20 mouse cellular contexts compared by ENCODE assay signal in genomic region chr5:74648216-74648615, GRCm38 (mm10). TPM values are rescaled to one million over a fixed set of nuclear protein-coding genes. Genes with fewer than 3 reads are reported as not detected.
DNase-seq lines count a peak whose midpoint lies in the region; ATAC-seq lines count a peak whose summit lies in the region.
"Had no signal": no experiment of that assay in that cellular context is flagged by ENCODE, and none has a peak within 500 bp of the region (broad histone marks: within the 10 kb centered on the region; RNA-seq: fewer than 3 reads in every experiment).

No protein-coding gene starts in this region.

- H3K4me1 ChIP-seq in erythroblast, embryonic 14.5 days (ENCODE audit: control insufficient read depth): no peaks in the 10 kb centered on the region
- no peaks in the 10 kb centered on the region for H3K4me1 ChIP-seq in liver, embryonic 13.5 days (replicated peaks)
- peaks cover 7% of the 10 kb centered on the region; the same call in 1 of the 2 replicates for H3K4me1 ChIP-seq in liver, embryonic 12.5 days
- H3K4me1 ChIP-seq in liver, embryonic 16.5 days (ENCODE audit: control insufficient read depth, low read depth, low read length): no peaks in the 10 kb centered on the region
- H3K4me1 ChIP-seq: forebrain, embryonic 12.5 days; forebrain, embryonic 15.5 days; hindbrain, embryonic 12.5 days had no signal

- H3K27ac ChIP-seq in liver, embryonic 13.5 days: no peak overlapping the region
- no peak overlapping the region for H3K27ac ChIP-seq in liver, embryonic 12.5 days
- peak overlapping the region; percentile 75 for H3K27ac ChIP-seq in liver, embryonic 16.5 days (ENCODE audit: low read length)
- H3K27ac ChIP-seq: forebrain, embryonic 12.5 days; forebrain, embryonic 15.5 days; hindbrain, embryonic 12.5 days; hindbrain, embryonic 15.5 days had no signal

- H3K36me3 ChIP-seq in erythroblast, embryonic 14.5 days (ENCODE audit: control insufficient read depth): no peaks in the 10 kb centered on the region
- no peaks in the 10 kb centered on the region for H3K36me3 ChIP-seq in liver, embryonic 13.5 days
- H3K36me3 ChIP-seq in liver, embryonic 12.5 days: no peaks in the 10 kb centered on the region
- no peaks in the 10 kb centered on the region for H3K36me3 ChIP-seq in liver, embryonic 16.5 days (ENCODE audit: control insufficient read depth, insufficient read depth)
- H3K36me3 ChIP-seq: forebrain, embryonic 12.5 days; forebrain, embryonic 15.5 days; hindbrain, embryonic 12.5 days; hindbrain, embryonic 15.5 days had no signal

- no peak for ATAC-seq in erythroblast, adult 5-6 weeks (replicated peaks; ENCODE audit: low FRiP score, poor library complexity, severe bottlenecking)
- no peak for ATAC-seq in liver, embryonic 13.5 days (ENCODE audit: low read depth)
- ATAC-seq in liver, embryonic 12.5 days: no peak
- peak; percentile 43 for ATAC-seq in liver, embryonic 16.5 days (ENCODE audit: low read depth)
- ATAC-seq: forebrain, embryonic 15.5 days; Patski had no signal

- WGBS in liver, embryonic 13.5 days (ENCODE audit: insufficient replicate concordance): 63% methylated on average over 9 of the region's 9 CpGs
- WGBS in liver, embryonic 12.5 days (ENCODE audit: insufficient replicate concordance): 60% methylated on average over 9 of the region's 9 CpGs
- 56% methylated on average over 9 of the region's 9 CpGs for WGBS in liver, embryonic 16.5 days (ENCODE audit: insufficient replicate concordance)

- H3K4me2 ChIP-seq in liver, embryonic 13.5 days: peak overlapping the region; percentile 18; the same call in 1 of the 2 replicates
- H3K4me2 ChIP-seq in liver, embryonic 12.5 days: no peak overlapping the region
- H3K4me2 ChIP-seq in liver, embryonic 16.5 days (ENCODE audit: low read depth, low read length): peak overlapping the region; percentile 42
- H3K4me2 ChIP-seq: forebrain, embryonic 12.5 days; forebrain, embryonic 15.5 days; heart, embryonic 11.5 days; hindbrain, embryonic 12.5 days; hindbrain, embryonic 15.5 days had no signal

- no peak overlapping the region for H3K9ac ChIP-seq in liver, embryonic 13.5 days
- H3K9ac ChIP-seq in liver, embryonic 12.5 days: no peak overlapping the region
- no peak overlapping the region for H3K9ac ChIP-seq in liver, embryonic 16.5 days (ENCODE audit: low read depth, low read length)
- H3K9ac ChIP-seq: forebrain, embryonic 12.5 days; forebrain, embryonic 15.5 days; hindbrain, embryonic 12.5 days; hindbrain, embryonic 15.5 days had no signal

- DNase-seq in liver, embryonic 13.5 days: no peak
- DNase-seq in MN1 (ENCODE audit: low spot score): peak; percentile 41
- DNase-seq in embryo, embryonic 11 days: no peak
- no peak for DNase-seq in embryo, embryonic 9.5 days (ENCODE audit: extremely low spot score)
- DNase-seq: adrenal gland, postnatal 10 days; cerebellum, adult 18-20 months; cerebellum, adult 9-10 months; cerebellum, postnatal 25 days; gastrocnemius, postnatal 25 days had no signal

- no peaks in the 10 kb centered on the region for H3K9me3 ChIP-seq in erythroblast, embryonic 14.5 days (ENCODE audit: control insufficient read depth, low read length)
- H3K9me3 ChIP-seq in liver, embryonic 13.5 days (replicated peaks): no peaks in the 10 kb centered on the region
- no peaks in the 10 kb centered on the region for H3K9me3 ChIP-seq in liver, embryonic 12.5 days (replicated peaks)
- H3K9me3 ChIP-seq in liver, embryonic 16.5 days (replicated peaks; ENCODE audit: control insufficient read depth, low read length): no peaks in the 10 kb centered on the region
- H3K9me3 ChIP-seq: forebrain, embryonic 12.5 days; forebrain, embryonic 15.5 days; hindbrain, embryonic 12.5 days; hindbrain, embryonic 15.5 days had no signal

- no peaks in the 10 kb centered on the region for H3K27me3 ChIP-seq in erythroblast, embryonic 14.5 days (ENCODE audit: control insufficient read depth)
- H3K27me3 ChIP-seq in liver, embryonic 13.5 days: no peaks in the 10 kb centered on the region
- no peaks in the 10 kb centered on the region for H3K27me3 ChIP-seq in liver, embryonic 12.5 days (replicated peaks)
- no peaks in the 10 kb centered on the region for H3K27me3 ChIP-seq in liver, embryonic 16.5 days (ENCODE audit: control insufficient read depth, insufficient read depth, low read depth, low read length)
- H3K27me3 ChIP-seq: forebrain, embryonic 12.5 days; forebrain, embryonic 15.5 days; hindbrain, embryonic 12.5 days; hindbrain, embryonic 15.5 days; Patski had no signal

- peak overlapping the region; percentile 26 for H3K4me3 ChIP-seq in erythroblast, embryonic 14.5 days (replicated peaks)
- H3K4me3 ChIP-seq in liver, embryonic 13.5 days (replicated peaks): no peak overlapping the region
- no peak overlapping the region for H3K4me3 ChIP-seq in liver, embryonic 12.5 days
- peak overlapping the region; percentile 49 for H3K4me3 ChIP-seq in liver, embryonic 16.5 days (ENCODE audit: low read depth, low read length)
- H3K4me3 ChIP-seq: forebrain, embryonic 12.5 days; forebrain, embryonic 15.5 days; hindbrain, embryonic 12.5 days; hindbrain, embryonic 15.5 days had no signal

RNA-seq across cellular contexts. Expression of gene Lnx1, which starts 54.5 kb away (rescaled TPM):
- not detected in 2 replicates for polyA plus RNA-seq in erythroblast, embryonic 14.5 days (2012)
- not detected in 2 replicates for total RNA-seq in erythroblast, adult 5-6 weeks (2015; ENCODE audit: low replicate concordance)
- not detected in 2 replicates for total RNA-seq in erythroblast, adult 5-6 weeks (2017; ENCODE audit: low replicate concordance)
- polyA plus RNA-seq in liver, embryonic 13.5 days (2015; fragmentation: Nextera tagmentation; extraction: Ambion mirVana): 0.03 and 0.19 TPM in 2 replicates
- polyA plus RNA-seq in liver, embryonic 12.5 days (2016; fragmentation: Nextera tagmentation; extraction: Ambion mirVana): 0.12 and 0.17 TPM in 2 replicates
- polyA plus RNA-seq in liver, embryonic 16.5 days (2015; fragmentation: Nextera tagmentation; extraction: Ambion mirVana): 0.11 TPM in 1 of 2 replicates, not detected in the other
- total RNA-seq: common myeloid progenitor, adult 5-6 weeks had no signal

Comparison
In these comparisons a context has a peak if more than half of its experiments do, and no peak if none do; other contexts are left out.
1. H3K4me3 ChIP-seq: peak in erythroblast, embryonic 14.5 days (single experiment) and liver, embryonic 16.5 days (single experiment); none in liver, embryonic 13.5 days (single experiment) and liver, embryonic 12.5 days (single experiment).